Mouse (Mus musculus): Measurements from ENCODE around the gene Actr2. TPM values are rescaled to one million over a fixed set of nuclear protein-coding genes. Genes with fewer than 3 reads are reported as not detected.

Gene Actr2
- polyA plus RNA-seq, 1 experiment from 2014 or later = 74.5 TPM

DNA sequence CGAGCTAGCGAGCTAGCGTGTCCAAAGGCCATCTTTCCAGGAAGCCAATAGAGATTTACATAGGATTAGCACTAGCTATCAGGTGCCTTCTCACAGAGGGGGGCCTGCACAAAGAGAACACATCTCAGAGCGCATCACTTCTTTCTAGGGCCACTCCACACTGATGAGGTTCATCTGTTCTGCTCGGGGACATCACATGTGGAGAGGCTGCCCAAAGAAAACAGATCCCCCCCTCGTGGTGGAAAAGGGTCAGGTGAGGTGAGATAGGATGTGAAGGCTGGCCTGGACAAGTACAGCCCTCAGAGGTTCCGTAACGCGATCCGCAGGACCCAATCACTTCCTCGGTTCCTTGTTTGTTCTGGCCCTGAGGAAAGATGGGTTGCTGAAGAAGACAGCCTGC lies 86.8 kb downstream of the Actr2 start:
- no peak overlapping the region for H3K9ac ChIP-seq (ENCODE audit: low read depth, low read length)
- H3K4me2 ChIP-seq = no peak overlapping the region
- ATAC-seq (replicated peaks; ENCODE audit: low FRiP score) (no peak), DNase-seq (ENCODE audit: low spot score) (no peak)
- peaks cover 16% of the 10 kb centered on the region for H3K36me3 ChIP-seq (ENCODE audit: control insufficient read depth, insufficient read depth, low read length)
- H3K27ac ChIP-seq (ENCODE audit: low read depth, low read length) = no peak overlapping the region
- no peaks in the 10 kb centered on the region; the same call in 1 of the 2 replicates for H3K4me1 ChIP-seq (replicated peaks; ENCODE audit: control insufficient read depth, insufficient read depth, low read length)
- peaks cover 6% of the 10 kb centered on the region for H3K9me3 ChIP-seq (ENCODE audit: control insufficient read depth, low read length)
- no peak overlapping the region for H3K4me3 ChIP-seq (ENCODE audit: low read depth, low read length)
- 66% methylated on average over 11 of the region's 11 CpGs for WGBS
- no peaks in the 10 kb centered on the region for H3K27me3 ChIP-seq (replicated peaks; ENCODE audit: control insufficient read depth, insufficient read depth, low read length)

- H3K9me3 ChIP-seq (ENCODE audit: control insufficient read depth, low read length) = peaks cover 16% of the 10 kb centered on the region
- H3K27ac ChIP-seq (ENCODE audit: low read depth, low read length) = peak overlapping the region; percentile 64
- peaks cover 45% of the 10 kb centered on the region for H3K36me3 ChIP-seq (ENCODE audit: control insufficient read depth, insufficient read depth, low read length)
- no peaks in the 10 kb centered on the region; the same call in 1 of the 2 replicates for H3K4me1 ChIP-seq (replicated peaks; ENCODE audit: control insufficient read depth, insufficient read depth, low read length)
- H3K4me2 ChIP-seq = peak overlapping the region; percentile 48
- H3K4me3 ChIP-seq (ENCODE audit: low read depth, low read length) = no peak overlapping the region
- H3K9ac ChIP-seq (ENCODE audit: low read depth, low read length) = no peak overlapping the region
- DNase-seq (ENCODE audit: low spot score) (no peak), ATAC-seq (replicated peaks; ENCODE audit: low FRiP score) (peak; percentile 73)
- WGBS = 64% methylated on average over 14 of the region's 14 CpGs
- H3K27me3 ChIP-seq (replicated peaks; ENCODE audit: control insufficient read depth, insufficient read depth, low read length) = no peaks in the 10 kb centered on the region
These were observed 89.7 kb downstream of the Actr2 start for GRCm38 (mm10) chr11:20022911-20023482.

GRCm38 (mm10) chr11:20022462-20022861 lies 90.3 kb downstream of the Actr2 start:
- Histone ChIP-seq H3K4me2 (peak overlapping the region; percentile 48), H3K9ac (ENCODE audit: low read depth, low read length) (no peak overlapping the region)
- ATAC-seq (replicated peaks; ENCODE audit: low FRiP score) = peak; percentile 94

GRCm38 (mm10) chr11:20020720-20021119 lies 92.0 kb downstream of the Actr2 start:
- WGBS = 98% methylated on average over 35 of the region's 35 CpGs
- Histone ChIP-seq H3K36me3 (ENCODE audit: control insufficient read depth, insufficient read depth, low read length) (peaks cover 54% of the 10 kb centered on the region), H3K4me1 (replicated peaks; ENCODE audit: control insufficient read depth, insufficient read depth, low read length) (no peaks in the 10 kb centered on the region; the same call in 1 of the 2 replicates), H3K9me3 (ENCODE audit: control insufficient read depth, low read length) (peaks cover 16% of the 10 kb centered on the region), H3K27me3 (replicated peaks; ENCODE audit: control insufficient read depth, insufficient read depth, low read length) (no peaks in the 10 kb centered on the region), H3K4me2 (no peak overlapping the region), H3K27ac (ENCODE audit: low read depth, low read length) (no peak overlapping the region), H3K4me3 (ENCODE audit: low read depth, low read length) (no peak overlapping the region), H3K9ac (ENCODE audit: low read depth, low read length) (no peak overlapping the region)
- no peak for DNase-seq (ENCODE audit: low spot score)
- ATAC-seq (replicated peaks; ENCODE audit: low FRiP score) = no peak

More at GRCm38 (mm10) chr11:20022462-20022861, 90.3 kb downstream of the Actr2 start:
- Histone ChIP-seq H3K9me3 (ENCODE audit: control insufficient read depth, low read length) (peaks cover 16% of the 10 kb centered on the region), H3K36me3 (ENCODE audit: control insufficient read depth, insufficient read depth, low read length) (peaks cover 50% of the 10 kb centered on the region), H3K27me3 (replicated peaks; ENCODE audit: control insufficient read depth, insufficient read depth, low read length) (no peaks in the 10 kb centered on the region), H3K27ac (ENCODE audit: low read depth, low read length) (peak overlapping the region; percentile 64), H3K4me3 (ENCODE audit: low read depth, low read length) (no peak overlapping the region), H3K4me1 (replicated peaks; ENCODE audit: control insufficient read depth, insufficient read depth, low read length) (no peaks in the 10 kb centered on the region; the same call in 1 of the 2 replicates)
- DNase-seq (ENCODE audit: low spot score) = no peak
- WGBS = 64% methylated on average over 2 of the region's 2 CpGs

DNA sequence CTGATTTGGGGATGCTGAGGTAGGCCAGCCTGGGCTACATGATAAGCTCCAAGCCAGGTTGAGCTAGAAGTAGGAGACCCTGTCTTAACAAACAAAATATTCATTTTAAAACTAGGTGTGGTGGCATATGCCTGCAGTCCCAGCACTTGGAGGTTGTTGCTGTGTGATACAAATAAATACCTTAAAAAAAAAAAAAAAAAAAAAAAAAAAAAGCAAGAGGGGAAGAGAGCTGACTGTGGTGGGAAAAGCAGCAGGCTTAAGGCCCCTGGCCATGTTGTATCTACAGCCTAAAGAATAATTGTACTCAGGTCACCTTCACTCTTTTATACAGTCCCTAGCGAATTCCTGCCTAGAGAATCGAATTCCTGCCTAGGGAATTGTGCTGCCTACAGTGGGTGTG lies 93.8 kb downstream of the Actr2 start:
- peaks cover 16% of the 10 kb centered on the region for H3K9me3 ChIP-seq (ENCODE audit: control insufficient read depth, low read length)
- no peaks in the 10 kb centered on the region; the same call in 1 of the 2 replicates for H3K4me1 ChIP-seq (replicated peaks; ENCODE audit: control insufficient read depth, insufficient read depth, low read length)
- H3K27ac ChIP-seq (ENCODE audit: low read depth, low read length) = no peak overlapping the region
- WGBS = 97% methylated on average over 2 of the region's 2 CpGs
- H3K4me3 ChIP-seq (ENCODE audit: low read depth, low read length) = no peak overlapping the region
- no peaks in the 10 kb centered on the region for H3K27me3 ChIP-seq (replicated peaks; ENCODE audit: control insufficient read depth, insufficient read depth, low read length)
- peaks cover 52% of the 10 kb centered on the region for H3K36me3 ChIP-seq (ENCODE audit: control insufficient read depth, insufficient read depth, low read length)
- H3K4me2 ChIP-seq = no peak overlapping the region
- ATAC-seq (replicated peaks; ENCODE audit: low FRiP score) = no peak
- no peak for DNase-seq (ENCODE audit: low spot score)
- H3K9ac ChIP-seq (ENCODE audit: low read depth, low read length) = no peak overlapping the region

- Histone ChIP-seq H3K36me3 (ENCODE audit: control insufficient read depth, insufficient read depth, low read length) (peaks cover 52% of the 10 kb centered on the region), H3K9ac (ENCODE audit: low read depth, low read length) (no peak overlapping the region), H3K9me3 (ENCODE audit: control insufficient read depth, low read length) (peaks cover 16% of the 10 kb centered on the region), H3K4me2 (no peak overlapping the region), H3K27me3 (replicated peaks; ENCODE audit: control insufficient read depth, insufficient read depth, low read length) (no peaks in the 10 kb centered on the region), H3K4me1 (replicated peaks; ENCODE audit: control insufficient read depth, insufficient read depth, low read length) (no peaks in the 10 kb centered on the region; the same call in 1 of the 2 replicates), H3K4me3 (ENCODE audit: low read depth, low read length) (no peak overlapping the region), H3K27ac (ENCODE audit: low read depth, low read length) (no peak overlapping the region)
- DNase-seq (ENCODE audit: low spot score) = no peak
- no peak for ATAC-seq (replicated peaks; ENCODE audit: low FRiP score)
- 95% methylated on average over 13 of the region's 13 CpGs for whole genome bisulfite sequencing
These were observed 94.8 kb downstream of the Actr2 start for GRCm38 (mm10) chr11:20017937-20018336.

DNA sequence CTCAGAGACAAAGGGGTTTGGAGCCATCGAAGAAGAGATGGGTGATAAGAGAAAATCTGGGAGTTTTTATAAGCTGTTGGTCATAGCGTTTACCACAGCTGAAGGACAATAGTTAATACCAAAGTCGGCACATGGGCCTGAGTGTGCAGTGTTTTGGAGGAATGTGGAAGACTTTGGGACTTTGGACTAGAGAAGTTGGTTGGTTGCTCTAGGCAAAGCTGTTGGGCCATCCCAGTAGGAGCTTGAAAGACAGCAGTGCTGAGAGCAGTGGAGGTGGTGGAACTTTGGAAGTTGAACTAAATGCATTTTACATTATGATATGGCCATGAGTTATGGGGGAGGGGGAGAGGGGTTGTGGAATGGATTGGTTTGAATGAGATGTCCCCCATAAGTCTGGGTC lies 99.3 kb downstream of the Actr2 start:
- ATAC-seq (replicated peaks; ENCODE audit: low FRiP score) = no peak

More for the DNA sequence above, 99.3 kb downstream of the Actr2 start:
- Histone ChIP-seq H3K27ac (ENCODE audit: low read depth, low read length) (no peak overlapping the region), H3K9me3 (ENCODE audit: control insufficient read depth, low read length) (no peaks in the 10 kb centered on the region), H3K9ac (ENCODE audit: low read depth, low read length) (no peak overlapping the region), H3K4me3 (ENCODE audit: low read depth, low read length) (no peak overlapping the region), H3K4me2 (no peak overlapping the region), H3K27me3 (replicated peaks; ENCODE audit: control insufficient read depth, insufficient read depth, low read length) (no peaks in the 10 kb centered on the region), H3K4me1 (replicated peaks; ENCODE audit: control insufficient read depth, insufficient read depth, low read length) (no peaks in the 10 kb centered on the region; the same call in 1 of the 2 replicates), H3K36me3 (ENCODE audit: control insufficient read depth, insufficient read depth, low read length) (peaks cover 28% of the 10 kb centered on the region)
- 91% methylated on average over 3 of the region's 3 CpGs for WGBS
- no peak for DNase-seq (ENCODE audit: low spot score)
